Mouse (Mus musculus): ENCODE measurements at regions not wholly inside any gene's neighbourhood (a gene's known extent, or its start where the extent isn't known, plus 50 kb on each side); places are given as distances from the start of the nearest gene placed in this dataset.

DNA sequence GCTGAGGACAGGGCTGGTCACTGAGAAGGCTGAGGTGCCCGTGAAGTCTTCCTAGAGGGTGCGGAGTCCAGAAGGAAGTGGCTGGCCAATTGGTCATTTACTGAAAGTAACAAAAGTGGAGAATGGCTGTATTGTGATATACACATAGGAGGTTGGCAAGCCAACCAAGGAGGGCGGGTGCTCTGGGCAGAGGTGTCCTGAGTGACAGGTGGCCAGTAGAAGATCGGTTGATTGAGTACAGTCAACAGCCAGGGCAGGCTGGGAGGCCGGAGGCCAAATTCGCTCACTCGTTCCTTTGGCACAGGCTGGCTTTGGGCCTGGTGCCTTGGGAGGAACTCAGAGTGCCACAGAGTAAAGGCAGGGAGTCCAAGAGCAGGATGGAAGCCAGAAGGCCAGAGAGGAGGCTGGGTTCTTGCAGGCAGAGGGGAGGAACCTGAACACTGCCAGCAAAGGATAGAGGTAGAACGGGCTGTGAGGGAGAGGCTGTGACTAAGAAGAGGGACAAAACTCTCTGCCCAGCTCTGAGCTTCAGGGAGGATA, 68.3 kb downstream of the Gm11733 start:
- TF ChIP-seq POLR2A (IDR thresholded peaks at IDR 0.05; ENCODE audit: control insufficient read depth, extremely low read depth, insufficient read depth, low read length, poor library complexity), result no peak
- no peak for TF ChIP-seq CTCF (IDR thresholded peaks at IDR 0.05; ENCODE audit: borderline replicate concordance, control insufficient read depth, extremely low read depth, insufficient read depth, low read length, poor library complexity)

Data from thymus, adult 2 months (tissue).